Mouse (Mus musculus): ENCODE data around the gene Rps10. TPM values are rescaled to one million over a fixed set of nuclear protein-coding genes. Genes with fewer than 3 reads are reported as not detected.
"Not testable (repeated sequence)": the region's sequence is repeated elsewhere in the genome, so short reads cannot be mapped to it uniquely, and the experiment has no call there.

The Rps10 gene
- polyA plus RNA-seq, 1 experiment from 2014 or later, result 1,235 TPM

- no peak for DNase-seq (ENCODE audit: low spot score)
These were observed 14.1 kb upstream of the Rps10 start for GRCm38 (mm10) chr17:27650586-27650985.

GRCm38 (mm10) chr17:27650160-27650559 lies 13.7 kb upstream of the Rps10 start:
- Histone ChIP-seq H3K4me2 (no peak overlapping the region), H3K9ac (ENCODE audit: low read depth, low read length) (no peak overlapping the region; the same call in 1 of the 2 replicates), H3K4me3 (ENCODE audit: low read depth, low read length) (no peak overlapping the region), H3K36me3 (ENCODE audit: control insufficient read depth, insufficient read depth, low read length) (no peaks in the 10 kb centered on the region), H3K9me3 (ENCODE audit: control insufficient read depth, low read length) (no peaks in the 10 kb centered on the region), H3K27me3 (replicated peaks; ENCODE audit: control insufficient read depth, insufficient read depth, low read length) (peaks cover 20% of the 10 kb centered on the region), H3K27ac (ENCODE audit: low read depth, low read length) (no peak overlapping the region), H3K4me1 (replicated peaks; ENCODE audit: control insufficient read depth, insufficient read depth, low read length) (peaks cover 6% of the 10 kb centered on the region)
- ATAC-seq (replicated peaks; ENCODE audit: low FRiP score), result no peak
- WGBS, result 10% methylated on average over 12 of the region's 12 CpGs
- DNase-seq (ENCODE audit: low spot score), result no peak

More at GRCm38 (mm10) chr17:27650586-27650985, 14.1 kb upstream of the Rps10 start:
- peaks cover 9% of the 10 kb centered on the region for H3K4me1 ChIP-seq (replicated peaks; ENCODE audit: control insufficient read depth, insufficient read depth, low read length)
- H3K9ac ChIP-seq (ENCODE audit: low read depth, low read length), result no peak overlapping the region; the same call in 1 of the 2 replicates
- ATAC-seq (replicated peaks; ENCODE audit: low FRiP score), result no peak
- WGBS, result 69% methylated on average over 13 of the region's 13 CpGs
- H3K27ac ChIP-seq (ENCODE audit: low read depth, low read length), result no peak overlapping the region
- no peak overlapping the region for H3K4me3 ChIP-seq (ENCODE audit: low read depth, low read length)
- no peaks in the 10 kb centered on the region for H3K9me3 ChIP-seq (ENCODE audit: control insufficient read depth, low read length)
- H3K36me3 ChIP-seq (ENCODE audit: control insufficient read depth, insufficient read depth, low read length), result no peaks in the 10 kb centered on the region
- H3K27me3 ChIP-seq (replicated peaks; ENCODE audit: control insufficient read depth, insufficient read depth, low read length), result peaks cover 24% of the 10 kb centered on the region
- no peak overlapping the region for H3K4me2 ChIP-seq

DNA sequence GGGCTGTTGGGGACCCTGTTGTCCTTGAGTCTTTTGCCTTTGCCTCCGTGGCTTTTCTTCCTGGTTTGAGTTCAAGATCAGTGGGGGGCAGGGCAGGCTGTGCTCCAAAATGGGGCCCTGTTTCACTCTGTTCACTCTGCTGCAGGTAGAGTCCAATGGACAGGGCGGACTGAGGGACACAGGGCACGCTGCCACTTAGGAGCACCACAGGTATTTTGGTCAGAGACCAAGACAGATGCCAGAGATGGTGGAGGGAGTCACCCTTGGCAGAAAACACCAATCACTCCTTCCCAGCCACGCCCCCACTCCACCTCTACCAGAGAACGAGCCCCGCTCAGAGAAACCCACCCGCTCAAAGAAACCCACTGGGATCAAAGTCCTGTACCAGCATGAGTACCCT lies 9.3 kb upstream of the Rps10 start:
- no peaks in the 10 kb centered on the region; the same call in 1 of the 2 replicates for H3K27me3 ChIP-seq (replicated peaks; ENCODE audit: control insufficient read depth, insufficient read depth, low read length)
- H3K4me2 ChIP-seq, result no peak overlapping the region
- no peak for ATAC-seq (replicated peaks; ENCODE audit: low FRiP score)
- 42% methylated on average over 7 of the region's 7 CpGs for WGBS
- H3K9ac ChIP-seq (ENCODE audit: low read depth, low read length), result no peak overlapping the region
- H3K36me3 ChIP-seq (ENCODE audit: control insufficient read depth, insufficient read depth, low read length), result no peaks in the 10 kb centered on the region
- H3K4me1 ChIP-seq (replicated peaks; ENCODE audit: control insufficient read depth, insufficient read depth, low read length), result peaks cover 3% of the 10 kb centered on the region; the same call in 1 of the 2 replicates
- H3K27ac ChIP-seq (ENCODE audit: low read depth, low read length), result no peak overlapping the region
- no peak overlapping the region for H3K4me3 ChIP-seq (ENCODE audit: low read depth, low read length)
- no peak for DNase-seq (ENCODE audit: low spot score)
- H3K9me3 ChIP-seq (ENCODE audit: control insufficient read depth, low read length), result no peaks in the 10 kb centered on the region

GRCm38 (mm10) chr17:27644572-27644971 lies 8.1 kb upstream of the Rps10 start:
- DNase-seq (ENCODE audit: low spot score), result no peak
- Histone ChIP-seq H3K4me2 (no peak overlapping the region), H3K27me3 (replicated peaks; ENCODE audit: control insufficient read depth, insufficient read depth, low read length) (no peaks in the 10 kb centered on the region), H3K36me3 (ENCODE audit: control insufficient read depth, insufficient read depth, low read length) (no peaks in the 10 kb centered on the region), H3K4me1 (replicated peaks; ENCODE audit: control insufficient read depth, insufficient read depth, low read length) (peaks cover 3% of the 10 kb centered on the region; the same call in 1 of the 2 replicates), H3K27ac (ENCODE audit: low read depth, low read length) (no peak overlapping the region), H3K9me3 (ENCODE audit: control insufficient read depth, low read length) (no peaks in the 10 kb centered on the region), H3K4me3 (ENCODE audit: low read depth, low read length) (no peak overlapping the region), H3K9ac (ENCODE audit: low read depth, low read length) (no peak overlapping the region)
- ATAC-seq (replicated peaks; ENCODE audit: low FRiP score), result no peak
- 45% methylated on average over 2 of the region's 2 CpGs for WGBS

- Histone ChIP-seq H3K9ac (ENCODE audit: low read depth, low read length) (no peak overlapping the region), H3K27ac (ENCODE audit: low read depth, low read length) (no peak overlapping the region), H3K9me3 (ENCODE audit: control insufficient read depth, low read length) (no peaks in the 10 kb centered on the region), H3K36me3 (ENCODE audit: control insufficient read depth, insufficient read depth, low read length) (no peaks in the 10 kb centered on the region), H3K4me3 (ENCODE audit: low read depth, low read length) (no peak overlapping the region), H3K4me1 (replicated peaks; ENCODE audit: control insufficient read depth, insufficient read depth, low read length) (peaks cover 3% of the 10 kb centered on the region; the same call in 1 of the 2 replicates), H3K27me3 (replicated peaks; ENCODE audit: control insufficient read depth, insufficient read depth, low read length) (no peaks in the 10 kb centered on the region), H3K4me2 (no peak overlapping the region)
- WGBS, result 79% methylated on average over 9 of the region's 9 CpGs
- ATAC-seq (replicated peaks; ENCODE audit: low FRiP score) (no peak), DNase-seq (ENCODE audit: low spot score) (no peak)
These were observed 7.3 kb upstream of the Rps10 start for GRCm38 (mm10) chr17:27643756-27644155.

DNA sequence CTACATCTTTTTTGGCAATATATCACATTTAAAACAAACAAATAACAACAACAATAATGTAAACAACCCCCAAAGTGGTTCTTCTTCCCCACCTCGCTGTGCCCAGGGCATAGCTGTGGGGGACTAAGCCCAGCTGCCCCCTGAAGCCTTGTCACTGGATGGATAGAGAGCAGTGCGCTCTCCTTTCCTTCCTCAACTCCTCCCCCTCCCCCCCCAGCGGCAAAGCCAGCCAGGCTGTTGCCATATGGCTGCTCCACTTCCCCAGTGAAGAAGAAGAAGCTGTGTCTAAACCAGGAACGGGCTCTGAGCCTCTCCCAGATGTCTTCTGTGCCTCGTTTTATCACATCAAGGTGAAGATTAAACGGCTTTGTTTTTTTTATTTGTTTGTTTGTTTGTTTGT lies 6.6 kb upstream of the Rps10 start:
- Histone ChIP-seq H3K4me2 (no peak overlapping the region), H3K4me3 (ENCODE audit: low read depth, low read length) (no peak overlapping the region), H3K4me1 (replicated peaks; ENCODE audit: control insufficient read depth, insufficient read depth, low read length) (peaks cover 3% of the 10 kb centered on the region; the same call in 1 of the 2 replicates), H3K27me3 (replicated peaks; ENCODE audit: control insufficient read depth, insufficient read depth, low read length) (no peaks in the 10 kb centered on the region), H3K9me3 (ENCODE audit: control insufficient read depth, low read length) (no peaks in the 10 kb centered on the region), H3K36me3 (ENCODE audit: control insufficient read depth, insufficient read depth, low read length) (no peaks in the 10 kb centered on the region), H3K9ac (ENCODE audit: low read depth, low read length) (no peak overlapping the region), H3K27ac (ENCODE audit: low read depth, low read length) (no peak overlapping the region)
- ATAC-seq (replicated peaks; ENCODE audit: low FRiP score) (no peak), DNase-seq (ENCODE audit: low spot score) (no peak)
- 23% methylated on average over 6 of the region's 6 CpGs for WGBS

- H3K4me2 ChIP-seq, result no peak overlapping the region
- DNase-seq (ENCODE audit: low spot score) (no peak), ATAC-seq (replicated peaks; ENCODE audit: low FRiP score) (no peak)
- H3K36me3 ChIP-seq (ENCODE audit: control insufficient read depth, insufficient read depth, low read length), result no peaks in the 10 kb centered on the region
- H3K9me3 ChIP-seq (ENCODE audit: control insufficient read depth, low read length), result no peaks in the 10 kb centered on the region
- H3K9ac ChIP-seq (ENCODE audit: low read depth, low read length), result no peak overlapping the region
- H3K27ac ChIP-seq (ENCODE audit: low read depth, low read length), result no peak overlapping the region
- peaks cover 3% of the 10 kb centered on the region for H3K4me1 ChIP-seq (replicated peaks; ENCODE audit: control insufficient read depth, insufficient read depth, low read length)
- 47% methylated on average over 12 of the region's 12 CpGs for WGBS
- no peak overlapping the region for H3K4me3 ChIP-seq (ENCODE audit: low read depth, low read length)
- H3K27me3 ChIP-seq (replicated peaks; ENCODE audit: control insufficient read depth, insufficient read depth, low read length), result no peaks in the 10 kb centered on the region
These were observed 6.1 kb upstream of the Rps10 start for GRCm38 (mm10) chr17:27642491-27643062.

- 87% methylated on average over 6 of the region's 6 CpGs for WGBS
- H3K4me1 ChIP-seq (replicated peaks; ENCODE audit: control insufficient read depth, insufficient read depth, low read length), result peaks cover 16% of the 10 kb centered on the region
- H3K27me3 ChIP-seq (replicated peaks; ENCODE audit: control insufficient read depth, insufficient read depth, low read length); H3K4me3 ChIP-seq (ENCODE audit: low read depth, low read length); H3K9me3 ChIP-seq (ENCODE audit: control insufficient read depth, low read length); H3K36me3 ChIP-seq (ENCODE audit: control insufficient read depth, insufficient read depth, low read length); ATAC-seq (replicated peaks; ENCODE audit: low FRiP score); H3K9ac ChIP-seq (ENCODE audit: low read depth, low read length); H3K4me2 ChIP-seq; DNase-seq (ENCODE audit: low spot score); H3K27ac ChIP-seq (ENCODE audit: low read depth, low read length): not testable (repeated sequence)
These were observed 3.4 kb upstream of the Rps10 start for GRCm38 (mm10) chr17:27639851-27640250.

DNA sequence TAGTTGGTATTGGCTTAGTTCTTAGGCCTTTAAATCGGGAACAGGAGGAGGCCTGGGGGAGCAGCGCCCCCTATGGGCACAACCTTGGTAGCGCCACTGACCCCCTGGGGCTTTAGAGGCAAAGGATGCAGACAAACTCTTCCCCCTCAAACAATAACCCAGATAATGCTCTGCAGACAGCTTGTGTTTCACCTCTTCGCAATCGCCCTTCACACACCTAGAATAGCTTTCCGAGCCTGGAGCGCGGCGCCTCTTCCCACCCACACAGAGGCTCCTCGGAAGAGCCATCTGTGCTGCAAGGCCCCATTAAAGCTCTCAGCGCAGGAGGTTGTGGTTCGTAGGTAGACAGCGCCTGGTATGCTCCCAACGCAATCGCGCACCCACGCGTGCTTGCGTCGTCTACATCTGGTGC lies 2.5 kb upstream of the Rps10 start:
- Histone ChIP-seq H3K9ac (ENCODE audit: low read depth, low read length) (no peak overlapping the region), H3K36me3 (ENCODE audit: control insufficient read depth, insufficient read depth, low read length) (no peaks in the 10 kb centered on the region; the same call in 1 of the 2 replicates), H3K4me3 (ENCODE audit: low read depth, low read length) (no peak overlapping the region), H3K4me2 (no peak overlapping the region), H3K27ac (ENCODE audit: low read depth, low read length) (no peak overlapping the region), H3K27me3 (replicated peaks; ENCODE audit: control insufficient read depth, insufficient read depth, low read length) (no peaks in the 10 kb centered on the region), H3K9me3 (ENCODE audit: control insufficient read depth, low read length) (no peaks in the 10 kb centered on the region), H3K4me1 (replicated peaks; ENCODE audit: control insufficient read depth, insufficient read depth, low read length) (peaks cover 16% of the 10 kb centered on the region)
- 76% methylated on average over 20 of the region's 20 CpGs for WGBS
- no peak for DNase-seq (ENCODE audit: low spot score)
- no peak for ATAC-seq (replicated peaks; ENCODE audit: low FRiP score)

Data from liver, embryonic 11.5 days (tissue).